Mouse (Mus musculus) lung, postnatal 36 days (tissue): ENCODE data around the gene Cldn8.

Experiments
- DNase-seq: peaks from one replicate; pipeline ENCODE4 v3.0.0; 2022; ENCODE audit warnings: mixed read lengths

Gene Cldn8

DNA sequence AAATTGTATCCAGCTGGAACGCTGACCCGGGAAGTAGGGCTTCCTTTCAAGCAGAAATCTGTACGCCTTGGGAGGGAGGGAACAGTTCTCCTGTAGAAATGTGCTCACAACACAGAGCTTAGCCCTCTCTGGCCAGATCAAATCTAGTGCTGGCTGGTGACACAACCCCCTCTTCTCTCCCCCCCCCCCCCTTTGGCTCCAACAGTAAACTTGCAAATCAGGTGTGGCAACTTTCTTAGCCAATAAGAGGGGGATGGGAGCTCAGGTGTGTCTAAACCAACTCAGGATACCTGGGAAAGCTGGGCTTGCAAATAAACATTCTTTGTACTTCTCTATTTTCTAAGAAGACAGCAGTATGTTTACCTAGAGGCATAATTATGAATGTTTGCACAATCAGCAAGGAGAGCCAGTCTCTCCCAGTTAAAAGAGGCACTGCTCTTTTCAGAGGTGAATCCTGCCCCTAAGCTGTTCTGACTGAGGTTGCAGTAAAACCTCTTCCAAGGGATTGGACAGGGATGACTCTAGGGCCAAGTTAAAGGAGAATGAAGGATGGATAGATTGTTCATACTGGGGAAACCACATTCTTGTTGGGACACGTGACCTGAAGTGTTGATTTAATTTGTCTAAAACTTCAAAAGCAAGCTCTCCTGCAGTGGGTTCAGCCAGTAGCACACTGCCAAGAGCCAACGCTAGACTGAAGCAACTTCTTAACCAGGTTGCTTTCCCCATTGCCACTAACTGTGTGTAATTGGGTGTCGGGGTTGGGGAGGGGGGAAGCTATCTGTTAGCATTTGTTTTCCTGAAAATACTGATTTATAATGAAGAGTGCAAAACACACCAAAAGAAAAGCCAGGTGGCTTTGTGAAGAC lies at the start of gene Cldn8:
TSS of gene Cldn8 (minus strand) at position 139 of the 869 bp plus-strand sequence.
- peak; percentile 75 for DNase-seq

GRCm38 (mm10) chr16:88612712-88613111 lies 49.7 kb upstream of the Cldn8 start:
- no peak for DNase-seq

GRCm38 (mm10) chr16:88611922-88612321 lies 48.9 kb upstream of the Cldn8 start, which contains the start of gene Krtap24-1:
TSS of gene Krtap24-1 (minus strand) at chr16:88612279.
- no peak for DNase-seq

- peak; percentile 3 for DNase-seq
Observed at GRCm38 (mm10) chr16:88604570-88604969, 41.6 kb upstream of the Cldn8 start.

- DNase-seq = no peak
Observed at GRCm38 (mm10) chr16:88602464-88602863, 39.5 kb upstream of the Cldn8 start.

- DNase-seq = no peak
Observed at GRCm38 (mm10) chr16:88600303-88600702, 37.3 kb upstream of the Cldn8 start.

- DNase-seq = no peak
Observed at GRCm38 (mm10) chr16:88599504-88600237, 36.7 kb upstream of the Cldn8 start.

GRCm38 (mm10) chr16:88592758-88593157 lies 29.8 kb upstream of the Cldn8 start:
- DNase-seq = peak; percentile 32

DNA sequence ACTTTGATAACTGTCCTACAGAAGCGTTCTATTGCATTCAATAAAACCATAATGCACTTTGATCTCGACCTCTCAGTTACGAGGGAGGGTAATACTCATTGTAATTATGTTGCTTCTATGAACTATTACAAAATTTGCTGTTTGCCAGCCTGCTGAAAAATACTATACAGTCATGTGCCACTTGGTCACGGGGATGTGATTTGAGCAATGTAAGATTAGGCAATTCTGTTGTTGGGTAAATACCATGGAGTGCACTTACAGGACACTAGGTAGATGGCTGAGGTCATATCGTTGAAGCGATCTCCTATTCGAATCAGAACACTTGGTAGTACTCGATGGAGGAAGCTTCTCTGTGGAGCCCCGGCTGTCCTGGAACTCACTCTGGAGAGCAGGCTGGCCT lies 20.4 kb upstream of the Cldn8 start:
- DNase-seq = no peak

DNA sequence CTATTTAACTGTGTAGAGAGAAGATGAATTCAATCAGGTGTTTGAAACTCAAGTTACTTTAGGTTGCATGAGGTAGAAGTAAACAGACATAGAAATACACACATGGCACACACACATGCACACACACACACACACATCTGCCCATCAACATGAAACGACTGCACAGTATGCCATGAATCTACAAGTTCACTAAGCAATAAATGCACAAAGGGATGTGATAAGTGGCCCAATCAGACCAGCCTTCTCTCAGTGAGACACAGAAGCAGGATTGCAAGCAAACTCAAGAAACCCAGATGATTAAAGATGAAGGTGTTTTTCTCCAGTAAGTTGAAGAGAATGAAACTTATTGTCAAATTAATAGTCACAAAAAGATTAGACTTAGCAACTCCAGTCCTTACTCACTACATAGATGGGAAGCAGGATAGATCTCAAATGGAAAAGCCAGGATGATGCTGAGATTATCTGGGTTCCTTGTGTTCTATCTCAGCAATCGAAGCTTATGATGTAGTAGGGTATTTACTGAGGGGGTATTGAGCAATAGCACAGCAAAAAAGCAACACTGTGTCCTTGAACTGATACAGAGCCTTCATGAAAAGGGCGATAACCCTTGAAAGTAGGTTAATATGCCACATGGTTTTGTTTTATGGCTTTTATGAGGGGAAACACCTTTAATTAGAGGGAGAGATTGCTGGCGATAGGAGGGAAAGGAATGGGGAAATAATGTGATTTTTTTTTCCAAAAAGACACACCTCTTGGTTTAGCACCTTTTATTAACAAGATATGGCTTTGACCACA lies 13.1 kb upstream of the Cldn8 start:
- DNase-seq = no peak

DNA sequence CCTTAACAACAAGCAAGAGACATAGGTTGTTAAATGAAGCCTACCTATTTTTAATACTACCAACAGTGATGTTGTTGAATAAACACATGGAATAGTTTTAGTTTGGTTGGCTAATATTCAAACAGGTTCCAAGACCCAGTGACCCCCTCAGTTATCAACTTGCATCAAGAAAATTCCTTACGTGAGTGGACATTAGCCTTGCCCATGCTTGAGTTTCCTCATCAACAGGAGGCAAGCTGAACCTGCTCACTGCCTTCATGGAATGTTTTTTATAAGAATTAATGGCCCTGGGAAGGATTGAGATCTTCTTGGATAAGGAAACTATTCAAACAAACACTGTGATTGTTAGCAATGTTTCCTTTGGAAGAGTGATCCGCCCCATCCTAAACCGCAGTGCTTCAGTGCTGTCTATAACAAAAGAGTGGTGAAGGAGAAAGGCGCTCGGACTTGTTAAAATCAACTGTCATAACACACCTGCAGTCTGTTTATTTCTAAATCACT lies 10.0 kb upstream of the Cldn8 start:
- no peak for DNase-seq

GRCm38 (mm10) chr16:88570136-88570535 lies 7.2 kb upstream of the Cldn8 start:
- no peak for DNase-seq

DNA sequence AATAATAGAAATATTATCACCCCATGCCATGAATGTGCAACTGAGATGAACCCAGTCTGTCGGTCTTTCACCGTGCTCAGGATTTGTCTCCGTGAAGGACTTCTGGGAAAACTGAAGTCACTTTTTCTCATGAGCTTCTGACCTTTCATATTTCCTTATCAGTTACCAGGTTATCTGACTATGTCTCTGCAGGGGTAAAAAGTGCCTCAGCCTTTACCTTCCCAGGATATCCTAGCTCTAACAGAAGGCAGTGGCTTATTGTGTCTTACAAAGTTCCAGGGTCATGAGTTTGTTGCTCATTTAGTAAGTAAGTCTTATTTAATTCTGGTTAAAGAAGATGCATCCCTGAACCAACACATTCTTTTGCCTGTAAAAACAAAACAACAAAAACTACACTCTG lies 6.7 kb upstream of the Cldn8 start:
- DNase-seq = no peak

GRCm38 (mm10) chr16:88569096-88569495 lies 6.1 kb upstream of the Cldn8 start:
- no peak for DNase-seq

DNA sequence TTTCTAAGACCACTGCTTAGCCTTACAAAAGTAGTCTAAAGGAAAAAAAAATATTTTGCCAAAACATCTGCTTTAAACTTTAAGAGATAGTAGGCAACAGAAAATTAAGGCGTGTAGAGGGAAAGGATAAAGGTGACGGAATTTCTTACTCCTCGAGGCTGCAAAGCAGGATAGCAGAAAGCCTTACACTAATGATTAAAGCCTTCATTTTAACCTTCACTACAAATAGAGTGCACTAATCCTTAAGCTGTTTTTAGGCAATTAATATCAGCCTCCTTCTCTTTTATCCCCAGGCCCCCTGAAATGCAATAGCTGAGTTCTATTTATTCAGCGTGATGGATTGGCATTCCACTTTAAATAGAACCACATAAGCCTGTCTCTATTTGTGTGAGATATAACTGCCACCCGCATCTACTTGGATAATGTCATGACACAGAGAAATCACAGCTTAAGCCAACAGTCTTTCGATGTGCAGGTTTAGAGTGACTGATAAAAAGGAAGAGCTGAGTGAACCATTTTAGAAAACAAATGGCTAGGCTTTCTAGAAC lies 1.3 kb downstream of the Cldn8 start:
- no peak for DNase-seq

DNA sequence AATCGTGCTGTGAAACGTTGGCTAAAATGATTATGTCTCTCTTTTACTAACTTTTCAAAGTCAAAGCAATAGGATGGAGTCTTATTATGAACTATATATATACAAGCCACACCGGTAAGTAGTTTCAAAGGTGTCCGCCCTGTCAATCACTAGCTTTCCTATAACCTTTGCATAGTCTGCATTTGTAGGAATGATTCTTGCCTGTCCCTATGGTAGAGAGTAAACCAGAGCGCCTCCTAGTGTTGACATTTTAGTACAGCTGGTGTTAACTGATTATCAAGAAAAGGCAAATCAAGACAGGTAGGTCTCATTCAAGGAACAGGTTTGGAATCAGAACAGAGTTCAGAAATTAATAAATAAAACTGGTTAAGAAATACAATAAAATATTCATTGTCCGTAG lies 20.5 kb downstream of the Cldn8 start:
- DNase-seq = peak; percentile 61

GRCm38 (mm10) chr16:88539841-88540487 lies 23.0 kb downstream of the Cldn8 start:
- DNase-seq = peak; percentile 21

- no peak for DNase-seq
Observed at GRCm38 (mm10) chr16:88511348-88511747, 51.6 kb downstream of the Cldn8 start.
